Mouse (Mus musculus) bone marrow, adult 2 months (tissue): ENCODE data around the gene Rpl3l.

Source experiments
- CTCF ChIP-seq: fragments of 200-500 bp; IDR thresholded peaks from 2 replicates; pipeline ENCODE4 v1.5.1; 2011; ENCODE audit warnings: low read length, control low read depth; ENCODE audit not compliant: control insufficient read depth, insufficient read depth
- POLR2A ChIP-seq: fragments of 200-500 bp; IDR thresholded peaks from 2 replicates; pipeline ENCODE4 v1.6.1; 2011; ENCODE audit warnings: low read depth, mild to moderate bottlenecking, control low read depth, low read length, borderline replicate concordance; ENCODE audit not compliant: control insufficient read depth

GRCm38 (mm10) chr17:24761121-24761520 is 33.5 kb downstream of the Rpl3l start:
- TF ChIP-seq CTCF (no peak), POLR2A (no peak)
